Mouse (Mus musculus) stomach, postnatal 0 days (tissue): Measurements from ENCODE around the gene Clspn. TPM values are rescaled to one million over a fixed set of nuclear protein-coding genes. Genes with fewer than 3 reads are reported as not detected.

Experiments used
- ATAC-seq: fragments of 200-750 bp; cut with Nextera tagmentation; 2 replicates; pipeline ENCODE4 v1.8.0; 2017; ENCODE audit not compliant: low FRiP score, low TSS enrichment
- DNase-seq: peaks from one replicate; pipeline ENCODE4 v3.0.0-alpha.2; 2016; ENCODE audit warnings: low spot score
- H3K27ac ChIP-seq: fragments of 300-500 bp; sonication (generic); replicated peaks from 2 replicates; pipeline ENCODE4 v1.5.1; 2014; ENCODE audit warnings: mild to moderate bottlenecking, control low read depth
- H3K27me3 ChIP-seq: fragments of 300-500 bp; sonication (generic); 2 replicates; pipeline ENCODE4 v1.6.1; 2014; ENCODE audit warnings: low read length; ENCODE audit not compliant: control insufficient read depth, insufficient read depth
- H3K36me3 ChIP-seq: fragments of 300-500 bp; sonication (generic); 2 replicates; pipeline ENCODE4 v1.6.1; 2014; ENCODE audit warnings: low read length, mixed read lengths; ENCODE audit not compliant: control insufficient read depth, insufficient read depth
- H3K4me1 ChIP-seq: fragments of 300-500 bp; sonication (generic); replicated peaks from 2 replicates; pipeline ENCODE4 v1.6.1; 2014; ENCODE audit warnings: antibody characterized with exemption; ENCODE audit not compliant: control insufficient read depth, insufficient read depth
- H3K4me2 ChIP-seq: fragments of 300-500 bp; sonication (generic); replicated peaks from 2 replicates; pipeline ENCODE4 v1.6.1; 2014; ENCODE audit warnings: low read depth, mild to moderate bottlenecking, control low read depth, moderate library complexity
- H3K4me3 ChIP-seq: fragments of 300-500 bp; sonication (generic); 2 replicates; pipeline ENCODE4 v1.5.1; 2014; ENCODE audit warnings: low read depth, low read length, control low read depth
- H3K9ac ChIP-seq: fragments of 300-500 bp; sonication (generic); 2 replicates; pipeline ENCODE4 v1.6.1; 2014; ENCODE audit warnings: mild to moderate bottlenecking, low read length, control low read depth, mixed read lengths
- H3K9me3 ChIP-seq: fragments of 300-500 bp; sonication (generic); 2 replicates; pipeline ENCODE4 v1.6.1; 2016; ENCODE audit warnings: low read length; ENCODE audit not compliant: control insufficient read depth
- CTCF ChIP-seq: IDR thresholded peaks from 2 replicates; pipeline ENCODE4 v1.5.1; 2016; ENCODE audit warnings: antibody characterized with exemption, low read depth, mild to moderate bottlenecking, moderate library complexity
- EP300 ChIP-seq: optimal IDR thresholded peaks from 2 replicates; pipeline ENCODE3; 2016; ENCODE audit warnings: antibody characterized with exemption
- WGBS: fragments of 180-500 bp; shearing (Covaris S2); extraction: QIAGEN DNeasy Blood & Tissue Kit; methylation state at CpG from one replicate; pipeline ENCODE4 v1.1.7; 2014; 5-methylcytosine and 5-hydroxymethylcytosine counted together
- polyA plus RNA-seq: library from polyadenylated mRNA; unstranded; fragments of >200 nt; fragmentation: Nextera tagmentation; extraction: Ambion mirVana; gene quantifications from 2 replicates; pipeline ENCODE4 v1.2.1, GENCODE M21; 2015

Clspn gene
- polyA plus RNA-seq, 1 experiment from 2014 or later, result 8.9 TPM

DNA sequence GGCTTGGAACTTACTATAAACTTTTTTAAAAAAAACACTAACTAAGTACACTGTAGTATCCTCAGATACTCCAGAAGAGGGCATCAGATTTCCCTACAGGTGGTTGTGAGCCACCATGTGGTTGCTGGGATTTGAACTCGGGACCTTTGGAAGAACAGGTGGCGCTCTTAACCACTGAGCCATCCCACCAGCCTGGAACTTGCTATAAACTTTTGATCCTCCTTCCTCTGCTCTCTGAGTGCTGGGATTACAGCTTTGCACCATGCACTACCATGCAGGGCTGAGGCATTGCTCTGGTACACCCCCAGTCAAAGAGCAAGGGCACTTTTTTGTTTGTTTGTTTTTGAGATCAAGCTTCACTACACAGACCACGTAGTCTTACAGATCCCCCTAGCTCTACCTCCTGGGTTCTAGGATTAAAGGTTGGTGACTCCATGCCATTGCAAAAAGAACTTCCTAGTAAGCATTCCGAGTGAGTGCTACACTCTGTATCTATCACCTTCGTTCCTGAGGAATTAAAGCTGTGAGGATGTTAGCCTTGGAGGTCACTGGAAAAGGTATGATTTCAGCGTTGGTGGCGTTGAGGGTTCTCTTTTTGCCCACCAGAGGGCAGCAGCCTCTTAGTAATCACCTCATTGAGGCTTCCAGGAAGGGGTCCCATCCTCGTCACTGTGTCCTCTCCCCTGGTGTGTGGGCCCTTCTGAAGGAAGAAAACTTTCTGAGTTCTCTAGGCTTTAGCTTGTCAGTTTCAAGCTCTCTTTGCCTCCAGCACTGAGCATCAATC is 43.4 kb downstream of the Clspn start:
- Histone ChIP-seq H3K27me3 (no peaks in the 10 kb centered on the region), H3K4me1 (no peaks in the 10 kb centered on the region), H3K36me3 (no peaks in the 10 kb centered on the region), H3K9me3 (no peaks in the 10 kb centered on the region), H3K9ac (no peak overlapping the region), H3K4me3 (no peak overlapping the region), H3K27ac (no peak overlapping the region), H3K4me2 (no peak overlapping the region)
- DNase-seq (peak; percentile 59), ATAC-seq (peak; percentile 29; the same call in 1 of the 2 replicates)
- WGBS, result 31% methylated on average over 8 of the region's 8 CpGs
- TF ChIP-seq CTCF (peak; percentile 91), EP300 (no peak)

DNA sequence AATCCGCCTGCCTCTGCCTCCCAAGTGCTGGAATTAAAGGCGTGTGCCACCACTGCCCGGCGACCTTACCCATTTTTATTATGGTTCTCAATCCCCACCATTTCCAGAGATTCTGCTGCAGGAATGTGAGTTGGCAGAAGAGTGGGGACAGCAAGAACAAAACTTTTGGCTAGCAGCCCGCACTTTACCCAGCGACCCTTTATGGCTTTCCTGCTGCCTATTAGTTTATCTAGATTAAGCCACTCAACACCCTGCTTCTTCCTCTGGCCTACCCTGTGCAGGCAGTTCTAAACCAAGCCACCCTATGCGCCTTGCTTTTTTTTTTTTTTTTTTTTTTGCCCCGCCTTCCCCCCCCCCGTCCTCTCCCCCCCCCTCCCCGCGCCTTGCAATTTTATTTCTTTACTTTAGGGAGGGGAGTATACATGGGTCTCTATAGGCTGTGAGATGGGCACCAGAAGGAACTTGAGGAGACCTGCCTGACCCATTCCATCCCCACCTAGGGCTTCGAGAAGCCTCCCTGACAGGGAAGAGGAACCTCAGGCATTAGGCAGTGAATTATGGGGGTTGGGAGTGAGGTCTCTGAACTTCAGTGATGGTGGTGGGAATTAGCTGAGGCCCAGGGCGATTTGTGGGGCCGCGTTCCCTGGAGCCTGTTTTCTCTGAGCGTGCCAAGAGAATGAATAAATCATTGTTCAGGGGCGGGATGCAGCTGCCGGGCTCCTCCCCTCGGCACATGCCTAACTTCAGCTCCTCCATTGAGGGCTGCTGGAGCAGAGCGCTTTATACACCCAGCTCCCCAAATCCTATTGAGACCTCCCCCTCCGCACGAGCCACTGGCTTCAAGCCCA is 45.1 kb downstream of the Clspn start:
- DNase-seq, result peak; percentile 37
- Histone ChIP-seq H3K27me3 (no peaks in the 10 kb centered on the region), H3K4me3 (no peak overlapping the region), H3K4me2 (peak overlapping the region; percentile 41), H3K9me3 (no peaks in the 10 kb centered on the region), H3K36me3 (no peaks in the 10 kb centered on the region), H3K4me1 (no peaks in the 10 kb centered on the region), H3K9ac (0 out of 2 replicates have a peak overlapping the region, but pooled peaks have one; percentile 8), H3K27ac (no peak overlapping the region)
- 25% methylated on average over 18 of the region's 22 CpGs for WGBS
- no peak for TF ChIP-seq CTCF
- TF ChIP-seq EP300, result no peak
- ATAC-seq, result peak; percentile 61; the same call in 1 of the 2 replicates

DNA sequence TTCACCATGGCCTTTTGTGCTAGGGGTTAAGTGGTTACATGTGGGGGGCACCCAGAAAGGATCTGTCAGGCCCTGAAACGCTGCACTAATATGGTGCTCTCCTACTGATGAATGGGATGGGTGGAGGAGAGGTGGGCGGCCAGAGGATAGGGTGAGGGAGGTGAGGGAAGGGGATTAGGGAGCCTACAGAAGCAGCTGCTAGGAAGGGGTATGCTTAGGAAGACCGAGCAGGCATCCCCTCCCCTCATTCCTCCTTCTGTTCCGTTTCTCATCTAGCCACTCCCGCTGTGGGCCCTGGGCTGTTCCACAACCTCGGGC is 45.7 kb downstream of the Clspn start:
- Histone ChIP-seq H3K27me3 (no peaks in the 10 kb centered on the region), H3K9ac (0 out of 2 replicates have a peak overlapping the region, but pooled peaks have one; percentile 8), H3K36me3 (no peaks in the 10 kb centered on the region), H3K4me2 (peak overlapping the region; percentile 41; the same call in 1 of the 2 replicates), H3K27ac (no peak overlapping the region), H3K4me1 (no peaks in the 10 kb centered on the region), H3K9me3 (no peaks in the 10 kb centered on the region), H3K4me3 (no peak overlapping the region)
- ATAC-seq (no peak), DNase-seq (no peak)
- 19% methylated on average over 6 of the region's 6 CpGs for whole genome bisulfite sequencing
- TF ChIP-seq CTCF (no peak), EP300 (no peak)

DNA sequence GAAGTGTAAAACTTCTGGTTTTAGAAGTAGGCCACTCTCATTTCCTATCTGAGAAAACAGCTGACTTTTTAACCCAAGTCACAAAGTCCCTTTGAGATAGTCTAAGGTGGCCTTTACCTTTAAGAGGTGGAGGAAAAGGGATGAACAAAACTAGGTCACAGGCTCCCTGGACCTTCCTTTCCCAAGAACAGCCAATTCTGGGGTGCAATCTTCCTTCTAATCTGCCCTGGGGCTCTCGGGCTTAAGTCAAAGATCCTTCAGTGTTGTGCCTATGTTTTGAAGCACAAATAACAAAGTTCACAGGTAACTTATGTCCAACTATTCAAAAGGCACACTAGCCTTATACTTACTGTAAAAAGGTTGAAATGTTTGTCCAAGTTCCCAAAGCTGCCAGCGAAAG is 47.4 kb downstream of the Clspn start:
- no peaks in the 10 kb centered on the region for H3K36me3 ChIP-seq
- ATAC-seq (no peak), DNase-seq (no peak)
- no peak overlapping the region for H3K27ac ChIP-seq
- no peaks in the 10 kb centered on the region for H3K27me3 ChIP-seq
- no peaks in the 10 kb centered on the region for H3K9me3 ChIP-seq
- H3K4me1 ChIP-seq, result no peaks in the 10 kb centered on the region
- 69% methylated on average over 2 of the region's 2 CpGs for WGBS
- no peak overlapping the region for H3K4me3 ChIP-seq
- H3K4me2 ChIP-seq, result no peak overlapping the region
- no peak for TF ChIP-seq EP300
- no peak for TF ChIP-seq CTCF
- H3K9ac ChIP-seq, result no peak overlapping the region

DNA sequence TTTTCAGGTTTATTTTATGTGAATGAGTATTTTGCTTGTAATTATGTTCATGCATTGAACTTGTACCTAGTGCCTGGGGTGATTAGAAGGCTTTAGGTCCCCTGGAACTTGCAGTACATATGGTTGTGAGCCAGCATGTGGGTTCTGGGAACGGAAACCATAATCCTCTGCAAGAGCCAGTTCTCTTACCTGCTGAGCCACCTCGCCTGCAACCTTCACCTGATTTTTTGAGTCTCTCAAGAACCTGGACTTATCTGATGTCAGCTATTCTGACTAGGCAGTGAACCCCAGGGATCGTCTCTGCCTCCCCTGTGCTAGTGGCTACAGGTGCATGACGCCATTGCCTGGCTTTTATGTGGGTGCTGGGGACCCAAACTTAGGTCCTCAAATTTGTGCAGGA is 49.0 kb downstream of the Clspn start:
- 84% methylated on average over 4 of the region's 4 CpGs for WGBS
- ATAC-seq (no peak), DNase-seq (no peak)
- TF ChIP-seq EP300 (no peak), CTCF (no peak)
- Histone ChIP-seq H3K9me3 (no peaks in the 10 kb centered on the region), H3K27ac (no peak overlapping the region), H3K4me2 (no peak overlapping the region), H3K27me3 (no peaks in the 10 kb centered on the region), H3K36me3 (no peaks in the 10 kb centered on the region), H3K9ac (no peak overlapping the region), H3K4me3 (no peak overlapping the region), H3K4me1 (no peaks in the 10 kb centered on the region)
